Mouse (Mus musculus) CH12.LX (cell line): ENCODE data around the gene Oas3.
A peak's percentile ranks its signal among the peaks of the same experiment; 100 is the strongest.

Experiments used
- CTCF ChIP-seq, 2 experiments: IDR thresholded peaks in 1 of 2; conservative IDR thresholded peaks in 1 of 2; 2 replicates each; pipeline ENCODE4 v1.5.1; 2011 to 2012; ENCODE audit warnings: low read depth in 2 of 2, low read length in 2 of 2, improper control_type of control experiment in 1 of 2, inconsistent platforms in 1 of 2, mild to moderate bottlenecking in 1 of 2, moderate library complexity in 1 of 2
- ELF1 ChIP-seq: IDR thresholded peaks from 2 replicates; pipeline ENCODE4 v1.6.1; 2014; ENCODE audit warnings: low read depth, mild to moderate bottlenecking, inconsistent platforms, low read length, improper control_type of control experiment
- KAT2A ChIP-seq: IDR thresholded peaks from 2 replicates; pipeline ENCODE4 v1.6.1; 2012; ENCODE audit warnings: low read length, improper control_type of control experiment, inconsistent platforms; ENCODE audit not compliant: insufficient replicate concordance
- MAX ChIP-seq: IDR thresholded peaks from 2 replicates; pipeline ENCODE4 v1.6.1; 2011; ENCODE audit warnings: low read length, improper control_type of control experiment
- TCF12 ChIP-seq: IDR thresholded peaks from 2 replicates; pipeline ENCODE4 v1.6.1; 2014; ENCODE audit warnings: low read depth, mild to moderate bottlenecking, inconsistent platforms, low read length, improper control_type of control experiment

DNA sequence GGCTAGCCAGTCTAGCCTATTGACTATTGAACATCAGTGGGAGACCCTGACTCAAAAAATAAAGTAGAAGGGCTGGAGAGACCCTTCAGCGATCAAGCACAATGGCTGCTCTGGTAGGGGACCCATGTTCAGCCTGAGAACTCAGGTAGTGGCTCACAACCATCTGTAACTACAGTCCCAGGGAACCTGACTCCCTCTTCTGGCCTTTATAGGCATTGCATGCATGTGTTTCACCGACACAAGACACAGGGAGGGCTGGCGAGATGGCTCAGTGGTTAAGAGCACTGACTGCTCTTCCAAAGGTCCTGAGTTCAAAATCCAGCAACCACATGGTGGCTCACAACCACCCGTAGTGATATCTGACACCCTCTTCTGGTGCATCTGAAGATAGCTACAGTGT is 35.3 kb downstream of the Oas3 start:
- peak; percentile 69 to 71; a peak in 3 of 4 replicates for TF ChIP-seq CTCF (conservative IDR thresholded peaks at IDR 0.05 in 1 of 2, IDR thresholded peaks at IDR 0.05 in 1 of 2; ENCODE audit: low read depth in 2 of 2, low read length in 2 of 2)
- no peak for TF ChIP-seq MAX
- TF ChIP-seq TCF12: no peak
- no peak for TF ChIP-seq ELF1
- TF ChIP-seq KAT2A: no peak
